Mouse (Mus musculus) layer of hippocampus, postnatal 10 days (tissue): ENCODE data around the gene Zfp131. TPM values are rescaled to one million over a fixed set of nuclear protein-coding genes. Genes with fewer than 3 reads are reported as not detected.
"Not testable (repeated sequence)": the region's sequence is repeated elsewhere in the genome, so short reads cannot be mapped to it uniquely, and the experiment has no call there.

ENCODE experiments used
- DNase-seq, 2 experiments: peaks; one replicate each; pipeline ENCODE4 v3.0.0; 2021; ENCODE audit warnings: low spot score in 2 of 2
- long read RNA-seq: library from polyadenylated mRNA; stranded (forward); transcript quantifications from one replicate; pipeline ENCODE4 v2.0.0, GENCODE M21; 2023
- total RNA-seq, 2 experiments: library from RNA; stranded (reverse); gene quantifications; 2 replicates each; pipeline ENCODE4 v1.2.3; 2021

Gene Zfp131
- 10 to 100 TPM; 38.2 to 44.0 TPM for total RNA-seq
- long read RNA-seq, partial matches to known transcripts, result 6 of 22 reads
- long read RNA-seq, other reads (novel, unspliced or antisense), result 10 of 22 reads

GRCm38 (mm10) chr13:119790761-119791579 lies at the start of gene Zfp131:
Gene Zfp131, minus strand, starts transcription at chr13:119790889.
- DNase-seq, result peak; percentile 87 to 91

- peak in 1 of 2 experiments; percentile 15 for DNase-seq
Observed at GRCm38 (mm10) chr13:119839982-119840381, 49.3 kb upstream of the Zfp131 start.

- peak; percentile 51 to 65 for DNase-seq
Observed at GRCm38 (mm10) chr13:119837719-119838337, 47.1 kb upstream of the Zfp131 start.

- DNase-seq, result peak; percentile 14 to 25
Observed at GRCm38 (mm10) chr13:119836324-119836811, 45.7 kb upstream of the Zfp131 start.

- DNase-seq, result peak; percentile 45 to 55
Observed at GRCm38 (mm10) chr13:119835320-119836056, 44.8 kb upstream of the Zfp131 start, which contains the start of gene D13Ertd608e. Gene D13Ertd608e, plus strand, starts transcription at chr13:119836006.

GRCm38 (mm10) chr13:119830116-119830515 lies 39.4 kb upstream of the Zfp131 start, which contains the start of gene AF067063:
Gene AF067063, minus strand, starts transcription at chr13:119830216.
- DNase-seq, result not testable (repeated sequence)

- DNase-seq, result no peak
Observed at GRCm38 (mm10) chr13:119817579-119818206, 27.0 kb upstream of the Zfp131 start.

- no peak for DNase-seq
Observed at GRCm38 (mm10) chr13:119816798-119817197, 26.1 kb upstream of the Zfp131 start.

- no peak for DNase-seq
Observed at GRCm38 (mm10) chr13:119810031-119810430, 19.3 kb upstream of the Zfp131 start.

- no peak for DNase-seq
Observed at GRCm38 (mm10) chr13:119808937-119809336, 18.2 kb upstream of the Zfp131 start.

- no peak for DNase-seq
Observed at GRCm38 (mm10) chr13:119797656-119798055, 7.0 kb upstream of the Zfp131 start.

- DNase-seq, result no peak
Observed at GRCm38 (mm10) chr13:119792791-119793404, 2.2 kb upstream of the Zfp131 start.

- DNase-seq, result no peak
Observed at GRCm38 (mm10) chr13:119791580-119792135, 969 bp upstream of the Zfp131 start.

- DNase-seq, result peak; percentile 73 to 81
Observed at GRCm38 (mm10) chr13:119789851-119790717, 605 bp downstream of the Zfp131 start.

GRCm38 (mm10) chr13:119783581-119783980 lies 7.1 kb downstream of the Zfp131 start:
- no peak for DNase-seq

GRCm38 (mm10) chr13:119768541-119768940 lies 22.1 kb downstream of the Zfp131 start:
- no peak for DNase-seq

GRCm38 (mm10) chr13:119766480-119766879 lies 24.2 kb downstream of the Zfp131 start:
- no peak for DNase-seq

- DNase-seq, result no peak
Observed at GRCm38 (mm10) chr13:119756831-119757230, 33.9 kb downstream of the Zfp131 start.
